Mouse (Mus musculus) ES-Bruce4 (cell line): ENCODE measurements around the gene Ctdnep1.

ENCODE experiments used
- CTCF ChIP-seq: IDR thresholded peaks from one replicate; pipeline ENCODE4 v1.8.1; 2011; ENCODE audit warnings: low read depth, low read length
- POLR2A ChIP-seq: IDR thresholded peaks from one replicate; pipeline ENCODE4 v1.8.1; 2011; ENCODE audit warnings: low read length; ENCODE audit not compliant: insufficient read depth

DNA sequence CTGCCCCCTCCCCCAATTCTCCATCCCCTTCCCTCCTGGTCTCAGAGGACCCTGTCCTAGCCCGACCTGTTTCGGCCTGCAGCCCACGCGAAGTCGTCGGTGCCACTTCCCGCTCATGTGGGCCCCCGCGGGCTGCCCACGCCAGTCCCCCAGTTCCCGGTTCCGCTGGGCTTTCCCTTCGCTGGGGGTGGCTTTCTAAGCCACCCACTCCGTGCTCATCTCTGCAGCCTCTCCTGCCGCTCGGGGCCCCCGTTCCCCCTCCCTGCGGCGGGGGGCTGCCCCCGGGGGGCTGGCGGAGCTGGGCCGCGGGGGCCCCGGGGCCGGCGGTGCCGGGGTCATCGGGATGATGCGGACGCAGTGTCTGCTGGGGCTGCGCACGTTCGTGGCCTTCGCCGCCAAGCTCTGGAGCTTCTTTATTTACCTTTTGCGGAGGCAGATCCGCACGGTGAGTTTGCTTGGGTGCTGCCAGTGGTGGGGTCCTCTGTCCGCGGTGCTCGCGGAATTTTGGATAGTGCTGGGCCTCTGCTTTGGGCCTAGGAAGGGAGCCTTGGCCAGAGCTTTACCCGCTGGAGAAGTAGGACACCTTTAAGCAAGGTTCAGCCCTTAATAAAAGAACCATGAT lies at the start of gene Ctdnep1:
- no peak for TF ChIP-seq CTCF
- TF ChIP-seq POLR2A, result no peak
